Comparison of ENCODE assay signal across 9 mouse cellular contexts in the genomic region with DNA sequence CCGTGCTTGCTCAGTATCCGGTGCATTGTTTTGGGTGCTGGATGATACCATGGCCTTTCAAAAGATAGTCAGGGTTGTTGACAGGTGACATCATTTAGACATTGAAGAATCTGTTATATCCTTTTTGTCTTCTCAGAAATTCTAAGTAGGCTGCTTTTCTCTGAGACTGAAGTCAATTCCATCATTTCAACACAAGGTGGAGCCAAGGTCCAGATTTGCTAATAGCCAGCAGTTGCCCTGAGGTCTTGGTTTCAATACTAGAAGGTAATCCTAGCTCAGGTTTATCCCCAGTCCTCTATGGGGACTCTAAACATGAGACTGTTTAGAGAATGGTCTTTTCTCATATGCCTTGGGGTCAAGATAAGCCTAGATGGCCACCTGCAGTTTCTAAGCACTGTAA. TPM values are rescaled to one million over a fixed set of nuclear protein-coding genes. Genes with fewer than 3 reads are reported as not detected.
DNase-seq lines count a peak whose midpoint lies in the region; TF ChIP-seq lines count a peak whose summit lies in the region.
"Had no signal": no experiment of that assay in that cellular context is flagged by ENCODE, and none has a peak within 500 bp of the region (broad histone marks: within the 10 kb centered on the region; RNA-seq: fewer than 3 reads in every experiment).

No protein-coding gene starts in this region.

- H3K4me1 ChIP-seq in kidney, adult 2 months (ENCODE audit: control insufficient read depth, insufficient read depth, low read length): no peaks in the 10 kb centered on the region
- H3K4me1 ChIP-seq: limb, embryonic 15.5 days had no signal

- no peak overlapping the region for H3K4me3 ChIP-seq in kidney, adult 2 months (ENCODE audit: insufficient read depth, low read depth, low read length)
- H3K4me3 ChIP-seq: erythroblast, embryonic 14.5 days; limb, embryonic 15.5 days had no signal

- 54% methylated on average over 2 of the region's 2 CpGs for WGBS in kidney, adult 2 months

- TF ChIP-seq POLR2A in kidney, adult 2 months (IDR thresholded peaks at IDR 0.05; ENCODE audit: low read depth, low read length): no peak

- no peak overlapping the region for H3K27ac ChIP-seq in kidney, adult 2 months (ENCODE audit: insufficient read depth, low read depth, low read length)
- H3K27ac ChIP-seq: limb, embryonic 15.5 days had no signal

- DNase-seq in kidney, adult 2 months: peak; percentile 22
- no peak for DNase-seq in kidney, postnatal 4 days
- peak; percentile 35 for DNase-seq in CD4-positive helper T cell, adult 2 months (ENCODE audit: low read depth, low spot score)
- DNase-seq in MEL-GATA-1-ER (ENCODE audit: extremely low read depth, low read depth): peak; percentile 4
- DNase-seq in forelimb bud, embryonic 11.5 days (ENCODE audit: low read depth, low spot score): peak; percentile 5
- DNase-seq in frontal cortex, postnatal 10 days (ENCODE audit: low spot score in 2 of 2): no peak
- DNase-seq in ovary, postnatal 36 days (ENCODE audit: low spot score): no peak

- no peaks in the 10 kb centered on the region for H3K36me3 ChIP-seq in kidney, adult 2 months (ENCODE audit: control insufficient read depth, insufficient read depth, low read length)
- H3K36me3 ChIP-seq: limb, embryonic 15.5 days had no signal

- no peaks in the 10 kb centered on the region for H3K27me3 ChIP-seq in kidney, adult 2 months (replicated peaks; ENCODE audit: control insufficient read depth, insufficient read depth, low read length)
- H3K27me3 ChIP-seq: limb, embryonic 15.5 days had no signal

- TF ChIP-seq CTCF in kidney, adult 2 months (conservative IDR thresholded peaks at IDR 0.05; ENCODE audit: insufficient read depth, insufficient read length, low read depth, low read length): 0 out of 2 replicates have a peak, but pooled peaks have one; percentile 21

RNA-seq across cellular contexts. Expression of a gene that starts 47.9 kb away (rescaled TPM):
- 1.4 and 2.4 TPM in 2 replicates for polyA plus RNA-seq in kidney, adult 2 months (2012; rRNA removed)

Comparison
In these comparisons a context has a peak if more than half of its experiments do, and no peak if none do; other contexts are left out.
1. DNase-seq: peak in kidney, adult 2 months (single experiment), CD4-positive helper T cell, adult 2 months (single experiment), MEL-GATA-1-ER (single experiment) and forelimb bud, embryonic 11.5 days (single experiment); none in kidney, postnatal 4 days (0 of 2), frontal cortex, postnatal 10 days (0 of 2) and ovary, postnatal 36 days (single experiment).